Mouse (Mus musculus) midbrain, embryonic 15.5 days (tissue): ENCODE results near the gene Vmn2r39. TPM values are rescaled to one million over a fixed set of nuclear protein-coding genes. Genes with fewer than 3 reads are reported as not detected.
"Not testable (repeated sequence)": the region's sequence is repeated elsewhere in the genome, so short reads cannot be mapped to it uniquely, and the experiment has no call there.

ENCODE experiments used
- ATAC-seq: fragments of 200-750 bp; cut with Nextera tagmentation; replicated peaks from 2 replicates; pipeline ENCODE4 v1.8.0; 2017; ENCODE audit warnings: moderate TSS enrichment
- H3K27ac ChIP-seq: fragments of 300-500 bp; sonication (generic); 2 replicates; pipeline ENCODE4 v1.5.1; 2015; ENCODE audit warnings: mild to moderate bottlenecking, inconsistent platforms
- H3K27me3 ChIP-seq: fragments of 300-500 bp; sonication (generic); replicated peaks from 2 replicates; pipeline ENCODE4 v1.6.1; 2015; ENCODE audit warnings: inconsistent platforms
- H3K36me3 ChIP-seq: fragments of 300-500 bp; sonication (generic); replicated peaks from 2 replicates; pipeline ENCODE4 v1.6.1; 2015; ENCODE audit warnings: inconsistent platforms
- H3K4me1 ChIP-seq: fragments of 300-500 bp; sonication (generic); 2 replicates; pipeline ENCODE4 v1.6.1; 2015; ENCODE audit warnings: inconsistent platforms
- H3K4me2 ChIP-seq: fragments of 300-500 bp; sonication (generic); 2 replicates; pipeline ENCODE4 v1.6.1; 2015; ENCODE audit warnings: inconsistent platforms, mild to moderate bottlenecking, moderate library complexity
- H3K4me3 ChIP-seq: fragments of 300-500 bp; sonication (generic); 2 replicates; pipeline ENCODE4 v1.5.1; 2015; ENCODE audit warnings: mild to moderate bottlenecking, inconsistent platforms
- H3K9ac ChIP-seq: fragments of 300-500 bp; sonication (generic); 2 replicates; pipeline ENCODE4 v1.6.1; 2015; ENCODE audit warnings: mild to moderate bottlenecking, inconsistent platforms
- H3K9me3 ChIP-seq: fragments of 300-500 bp; sonication (generic); 2 replicates; pipeline ENCODE4 v1.6.1; 2016; ENCODE audit warnings: inconsistent platforms
- WGBS: fragments of 180-500 bp; shearing (Covaris S2); methylation state at CpG from one replicate; pipeline ENCODE4 v1.1.7; 2015; ENCODE audit warnings: mixed read lengths; 5-methylcytosine and 5-hydroxymethylcytosine counted together
- polyA plus RNA-seq: library from polyadenylated mRNA; unstranded; fragments of >200 nt; fragmentation: Nextera tagmentation; extraction: Ambion mirVana; gene quantifications from 2 replicates; pipeline ENCODE4 v1.2.1, GENCODE M21; 2015

Gene Vmn2r39
- not detected in 2 replicates for polyA plus RNA-seq

- H3K9me3 ChIP-seq, H3K4me3 ChIP-seq, H3K4me1 ChIP-seq, H3K36me3 ChIP-seq, H3K27me3 ChIP-seq, ATAC-seq, H3K9ac ChIP-seq, H3K4me2 ChIP-seq, H3K27ac ChIP-seq: not testable (repeated sequence)
Measured at GRCm38 (mm10) chr7:9030698-9031097, at the start of gene Vmn2r39. Vmn2r39 (minus strand) TSS chr7:9030798.

- not testable (repeated sequence) for H3K36me3 ChIP-seq, H3K27me3 ChIP-seq, H3K4me3 ChIP-seq, ATAC-seq, H3K4me1 ChIP-seq, H3K9ac ChIP-seq, H3K27ac ChIP-seq, H3K9me3 ChIP-seq, H3K4me2 ChIP-seq
- WGBS = 77% methylated on average over 4 of the region's 4 CpGs
Measured at GRCm38 (mm10) chr7:9065353-9065752, 34.8 kb upstream of the Vmn2r39 start.

Other genes with a start within 250 kb of the Vmn2r39 start
- gene Vmn2r40, start 99.4 kb downstream of the Vmn2r39 start, polyA plus RNA-seq = not detected in 2 replicates
- gene Vmn2r38, start 67.1 kb upstream of the Vmn2r39 start, polyA plus RNA-seq = not detected in 2 replicates
- gene Vmn2r37, start 192.9 kb upstream of the Vmn2r39 start, polyA plus RNA-seq = not detected in 2 replicates